Mouse (Mus musculus) lung, embryonic 16.5 days (tissue): ENCODE data around the gene Abhd10. TPM values are rescaled to one million over a fixed set of nuclear protein-coding genes. Genes with fewer than 3 reads are reported as not detected.

ENCODE experiments used
- ATAC-seq: fragments of 200-750 bp; cut with Nextera tagmentation; 2 replicates; pipeline ENCODE4 v1.8.0; 2017; ENCODE audit warnings: low read depth, mild to moderate bottlenecking, moderate library complexity
- H3K27ac ChIP-seq: fragments of 300-500 bp; sonication (generic); 2 replicates; pipeline ENCODE4 v1.5.1; 2014; ENCODE audit warnings: mild to moderate bottlenecking, control low read depth, low read length
- H3K27me3 ChIP-seq: fragments of 300-500 bp; sonication (generic); 2 replicates; pipeline ENCODE4 v1.6.1; 2014; ENCODE audit warnings: low read depth, low read length, mixed read lengths; ENCODE audit not compliant: control insufficient read depth, insufficient read depth
- H3K36me3 ChIP-seq: fragments of 300-500 bp; sonication (generic); 2 replicates; pipeline ENCODE4 v1.6.1; 2014; ENCODE audit warnings: low read length; ENCODE audit not compliant: control insufficient read depth, insufficient read depth
- H3K4me1 ChIP-seq: fragments of 300-500 bp; sonication (generic); replicated peaks from 2 replicates; pipeline ENCODE4 v1.6.1; 2014; ENCODE audit warnings: low read length, mixed read lengths; ENCODE audit not compliant: control insufficient read depth, insufficient read depth
- H3K4me2 ChIP-seq: fragments of 300-500 bp; sonication (generic); 2 replicates; pipeline ENCODE4 v1.6.1; 2014; ENCODE audit warnings: low read depth, low read length, control low read depth
- H3K4me3 ChIP-seq: fragments of 300-500 bp; sonication (generic); 2 replicates; pipeline ENCODE4 v1.5.1; 2014; ENCODE audit warnings: mild to moderate bottlenecking, low read length, control low read depth
- H3K9ac ChIP-seq: fragments of 300-500 bp; sonication (generic); 2 replicates; pipeline ENCODE4 v1.6.1; 2014; ENCODE audit warnings: low read length, control low read depth
- H3K9me3 ChIP-seq: fragments of 300-500 bp; sonication (generic); 2 replicates; pipeline ENCODE4 v1.6.1; 2016; ENCODE audit warnings: low read length; ENCODE audit not compliant: control insufficient read depth
- WGBS: fragments of 180-500 bp; shearing (Covaris S2); extraction: QIAGEN DNeasy Blood & Tissue Kit; methylation state at CpG from one replicate; pipeline ENCODE4 v1.1.7; 2014; 5-methylcytosine and 5-hydroxymethylcytosine counted together
- polyA plus RNA-seq: library from polyadenylated mRNA; unstranded; fragments of >200 nt; fragmentation: Nextera tagmentation; extraction: Ambion mirVana; gene quantifications from 2 replicates; pipeline ENCODE4 v1.2.1, GENCODE M21; 2015

Abhd10 gene
- polyA plus RNA-seq, 1 experiment from 2014 or later, result 37.0 TPM

DNA sequence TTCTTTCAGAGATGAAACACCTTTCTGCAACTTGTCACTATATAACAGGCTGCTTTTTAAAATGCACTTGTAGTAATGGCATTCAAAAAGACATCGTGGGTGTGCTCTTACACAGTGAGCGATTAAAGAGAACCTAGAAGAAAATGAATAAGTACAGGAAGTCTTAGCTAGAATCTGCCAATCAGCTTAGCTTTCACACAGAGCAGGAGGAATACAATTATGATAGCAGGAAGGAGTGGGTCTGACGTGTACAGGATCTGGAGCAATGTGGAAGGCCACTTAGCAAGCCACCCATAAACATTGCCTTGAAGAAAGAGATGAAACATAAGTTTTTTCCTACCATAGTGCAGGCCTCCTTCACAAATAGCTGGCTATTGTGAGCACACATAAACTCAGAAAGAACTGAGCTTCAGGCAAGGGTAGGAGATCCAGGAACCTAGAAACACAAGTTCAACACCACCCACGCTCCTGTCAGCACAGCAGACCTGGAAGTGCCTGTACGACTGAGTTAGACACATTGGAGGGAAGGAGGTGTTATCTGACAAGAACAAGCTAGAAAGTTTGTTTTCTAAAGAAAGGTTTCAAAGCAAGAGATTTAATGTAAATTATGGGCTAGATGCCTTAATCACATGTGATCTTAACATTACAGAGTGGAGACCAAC lies 28.1 kb downstream of the Abhd10 start:
- 64% methylated on average over 5 of the region's 5 CpGs for whole genome bisulfite sequencing
- Histone ChIP-seq H3K4me1 (no peaks in the 10 kb centered on the region), H3K9me3 (no peaks in the 10 kb centered on the region), H3K4me3 (no peak overlapping the region), H3K27me3 (no peaks in the 10 kb centered on the region), H3K4me2 (no peak overlapping the region), H3K9ac (no peak overlapping the region), H3K36me3 (no peaks in the 10 kb centered on the region), H3K27ac (no peak overlapping the region)
- ATAC-seq, result no peak

- Histone ChIP-seq H3K4me2 (no peak overlapping the region), H3K4me3 (no peak overlapping the region), H3K36me3 (no peaks in the 10 kb centered on the region), H3K27ac (no peak overlapping the region), H3K27me3 (no peaks in the 10 kb centered on the region), H3K9me3 (no peaks in the 10 kb centered on the region), H3K4me1 (no peaks in the 10 kb centered on the region), H3K9ac (no peak overlapping the region)
- 73% methylated on average over 1 of the region's 1 CpGs for whole genome bisulfite sequencing
- ATAC-seq, result no peak
These were observed 28.9 kb downstream of the Abhd10 start for GRCm38 (mm10) chr16:45713878-45714277.

- H3K9ac ChIP-seq, result no peak overlapping the region
- no peak overlapping the region for H3K4me3 ChIP-seq
- H3K27me3 ChIP-seq, result no peaks in the 10 kb centered on the region
- no peaks in the 10 kb centered on the region for H3K4me1 ChIP-seq
- no peak overlapping the region for H3K4me2 ChIP-seq
- no peaks in the 10 kb centered on the region for H3K9me3 ChIP-seq
- H3K27ac ChIP-seq, result no peak overlapping the region
- no peak for ATAC-seq
- H3K36me3 ChIP-seq, result no peaks in the 10 kb centered on the region
- 88% methylated on average over 5 of the region's 5 CpGs for WGBS
These were observed 29.5 kb downstream of the Abhd10 start for GRCm38 (mm10) chr16:45713261-45713660.

- 79% methylated on average over 7 of the region's 7 CpGs for WGBS
These were observed 31.5 kb downstream of the Abhd10 start for GRCm38 (mm10) chr16:45711263-45711662.

GRCm38 (mm10) chr16:45699301-45699700 lies 43.5 kb downstream of the Abhd10 start:
- no peaks in the 10 kb centered on the region for H3K4me1 ChIP-seq
- H3K27me3 ChIP-seq, result no peaks in the 10 kb centered on the region
- no peaks in the 10 kb centered on the region for H3K36me3 ChIP-seq
- no peaks in the 10 kb centered on the region for H3K9me3 ChIP-seq
- no peak for ATAC-seq
- WGBS, result 69% methylated on average over 5 of the region's 5 CpGs
- no peak overlapping the region for H3K4me2 ChIP-seq
- no peak overlapping the region for H3K27ac ChIP-seq
- no peak overlapping the region for H3K4me3 ChIP-seq
- H3K9ac ChIP-seq, result no peak overlapping the region

More at GRCm38 (mm10) chr16:45711263-45711662, 31.5 kb downstream of the Abhd10 start:
- no peaks in the 10 kb centered on the region for H3K9me3 ChIP-seq
- H3K4me2 ChIP-seq, result no peak overlapping the region
- H3K27me3 ChIP-seq, result no peaks in the 10 kb centered on the region
- H3K27ac ChIP-seq, result no peak overlapping the region
- H3K4me1 ChIP-seq, result no peaks in the 10 kb centered on the region
- ATAC-seq, result no peak
- no peak overlapping the region for H3K4me3 ChIP-seq
- no peaks in the 10 kb centered on the region for H3K36me3 ChIP-seq
- H3K9ac ChIP-seq, result no peak overlapping the region

DNA sequence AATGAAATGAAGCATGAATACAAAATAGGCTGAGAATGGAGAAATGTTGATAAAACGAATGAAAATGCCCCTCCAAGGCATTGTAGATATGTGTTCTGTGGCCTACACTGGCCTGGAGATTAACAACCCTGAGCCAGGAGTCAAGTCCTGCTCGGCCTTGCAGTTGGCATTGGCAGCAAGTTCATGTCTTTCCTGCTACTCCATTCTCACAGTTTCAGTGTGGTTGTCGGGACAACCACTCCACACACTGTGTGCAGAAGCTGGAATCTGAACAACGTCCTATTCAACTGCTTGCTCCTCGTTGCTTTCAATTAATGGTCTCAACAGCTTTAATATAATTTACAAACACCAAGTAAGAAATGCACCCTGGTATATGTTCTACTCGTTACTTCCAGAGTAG lies 44.8 kb downstream of the Abhd10 start:
- H3K4me3 ChIP-seq, result no peak overlapping the region
- no peaks in the 10 kb centered on the region for H3K4me1 ChIP-seq
- 60% methylated on average over 6 of the region's 6 CpGs for WGBS
- no peak for ATAC-seq
- H3K9ac ChIP-seq, result no peak overlapping the region
- H3K4me2 ChIP-seq, result no peak overlapping the region
- no peaks in the 10 kb centered on the region for H3K27me3 ChIP-seq
- no peaks in the 10 kb centered on the region for H3K36me3 ChIP-seq
- H3K27ac ChIP-seq, result no peak overlapping the region
- H3K9me3 ChIP-seq, result no peaks in the 10 kb centered on the region

- Histone ChIP-seq H3K27me3 (no peaks in the 10 kb centered on the region), H3K9ac (no peak overlapping the region), H3K4me3 (no peak overlapping the region), H3K36me3 (no peaks in the 10 kb centered on the region), H3K9me3 (no peaks in the 10 kb centered on the region), H3K4me1 (no peaks in the 10 kb centered on the region), H3K4me2 (no peak overlapping the region), H3K27ac (no peak overlapping the region)
- WGBS, result 67% methylated on average over 9 of the region's 9 CpGs
- no peak for ATAC-seq
These were observed 47.2 kb downstream of the Abhd10 start for GRCm38 (mm10) chr16:45695445-45696160.

- H3K27me3 ChIP-seq, result no peaks in the 10 kb centered on the region
- H3K4me2 ChIP-seq, result no peak within 1 kb of the TSS
- H3K9me3 ChIP-seq, result no peaks in the 10 kb centered on the region
- H3K27ac ChIP-seq, result no peak within 1 kb of the TSS
- H3K4me1 ChIP-seq, result no peaks in the 10 kb centered on the region
- ATAC-seq, result no peak
- WGBS, result 65% methylated on average over 10 of the region's 10 CpGs
- no peak within 1 kb of the TSS for H3K4me3 ChIP-seq
- H3K36me3 ChIP-seq, result no peaks in the 10 kb centered on the region
- H3K9ac ChIP-seq, result no peak within 1 kb of the TSS
These were observed 49.2 kb downstream of the Abhd10 start, which contains the start of gene Tmprss7 for GRCm38 (mm10) chr16:45693558-45693957. Gene Tmprss7 (minus strand): TSS chr16:45693658.

GRCm38 (mm10) chr16:45692851-45693250 lies 49.9 kb downstream of the Abhd10 start:
- no peak for ATAC-seq
- H3K36me3 ChIP-seq, result no peaks in the 10 kb centered on the region
- H3K9me3 ChIP-seq, result no peaks in the 10 kb centered on the region
- H3K27ac ChIP-seq, result no peak overlapping the region
- no peaks in the 10 kb centered on the region for H3K27me3 ChIP-seq
- no peak overlapping the region for H3K9ac ChIP-seq
- H3K4me3 ChIP-seq, result no peak overlapping the region
- H3K4me1 ChIP-seq, result no peaks in the 10 kb centered on the region
- WGBS, result 73% methylated on average over 3 of the region's 3 CpGs
- no peak overlapping the region for H3K4me2 ChIP-seq
